17 mouse cellular contexts compared by ENCODE assay signal in genomic region chr17:63948811-63949210, GRCm38 (mm10).
A peak's percentile ranks its signal among the peaks of the same experiment; 100 is the strongest.
DNase-seq lines count a peak whose midpoint lies in the region; ATAC-seq and TF ChIP-seq lines count a peak whose summit lies in the region.
"Had no signal": no experiment of that assay in that cellular context is flagged by ENCODE, and none has a peak within 500 bp of the region (broad histone marks: within the 10 kb centered on the region; RNA-seq: fewer than 3 reads in every experiment).

No protein-coding gene starts in this region.

- 25% methylated on average over 4 of the region's 4 CpGs for WGBS in olfactory bulb, adult 2 months

- no peak for TF ChIP-seq POLR2A in olfactory bulb, adult 2 months (IDR thresholded peaks at IDR 0.05; ENCODE audit: insufficient read depth, low read depth, low read length)

- no peak for TF ChIP-seq CTCF in olfactory bulb, adult 2 months (IDR thresholded peaks at IDR 0.05; ENCODE audit: insufficient read depth, low read depth, low read length)

- H3K4me3 ChIP-seq in olfactory bulb, adult 2 months (ENCODE audit: insufficient read depth, low read depth, low read length): no peak overlapping the region
- H3K4me3 ChIP-seq: heart, embryonic 12.5 days; hindbrain, embryonic 15.5 days; limb, embryonic 12.5 days; liver, embryonic 15.5 days; midbrain, embryonic 15.5 days had no signal

- DNase-seq in heart, adult 11 months: peak; percentile 88
- DNase-seq in heart, postnatal 4 days: no peak
- peak; percentile 54 for DNase-seq in MN1 (ENCODE audit: low spot score)
- peak; percentile 32 for DNase-seq in adrenal gland, postnatal 14 days
- DNase-seq in retina, postnatal 1 day: no peak
- DNase-seq: kidney, postnatal 25 days; layer of hippocampus, adult 9-11 months; right cerebral cortex, postnatal 14 days had no signal

- no peak for ATAC-seq in activated CD4-positive, CD25-positive, alpha-beta regulatory T cell, adult 4 months
- ATAC-seq: intestine, embryonic 16.5 days; lung, postnatal 0 days; midbrain, embryonic 15.5 days had no signal

- peaks cover 2% of the 10 kb centered on the region; the same call in 1 of the 2 replicates for H3K4me1 ChIP-seq in olfactory bulb, adult 2 months (ENCODE audit: control insufficient read depth, insufficient read depth, low read length)
- H3K4me1 ChIP-seq: heart, embryonic 12.5 days; hindbrain, embryonic 15.5 days; limb, embryonic 12.5 days; liver, embryonic 15.5 days; midbrain, embryonic 15.5 days had no signal

- peak overlapping the region; percentile 15; the same call in 1 of the 2 replicates for H3K27ac ChIP-seq in olfactory bulb, adult 2 months (ENCODE audit: insufficient read depth, low read depth, low read length)
- H3K27ac ChIP-seq: hindbrain, embryonic 15.5 days; limb, embryonic 12.5 days; liver, embryonic 15.5 days; midbrain, embryonic 15.5 days had no signal

Comparison
In these comparisons a context has a peak if more than half of its experiments do, and no peak if none do; other contexts are left out.
1. DNase-seq: peak in heart, adult 11 months (single experiment), MN1 (single experiment) and adrenal gland, postnatal 14 days (single experiment); none in heart, postnatal 4 days (single experiment) and retina, postnatal 1 day (single experiment).